Mouse (Mus musculus) T-helper 1 cell (primary cell): ENCODE results near the gene Ncaph2.

Experiments used
- in situ Hi-C: fragments of 300-600 bp; cut with MboI, MseI; formaldehyde crosslinking; loops from one replicate; pipeline ENCODE4 v1.15.1; 2025; ENCODE audit warnings: high pct_unique_total_duplicates

Gene Ncaph2

GRCm38 (mm10) chr15:89377938-89378828, 22.7 kb downstream of the Ncaph2 start:
- in situ Hi-C loops, result no loop called here

GRCm38 (mm10) chr15:89378831-89379401, 23.4 kb downstream of the Ncaph2 start, which contains the start of gene Odf3b:
Gene Odf3b (minus strand): TSS chr15:89379282.
- in situ Hi-C loops, result no loop called here

- in situ Hi-C loops, result no loop called here
These were observed 23.9 kb downstream of the Ncaph2 start for GRCm38 (mm10) chr15:89379429-89379828.

- in situ Hi-C loops, result no loop called here
These were observed 29.1 kb downstream of the Ncaph2 start, which contains the start of gene Klhdc7b for GRCm38 (mm10) chr15:89384617-89385016. Gene Klhdc7b (plus strand): TSS chr15:89384917.

- in situ Hi-C loops, result no loop called here
These were observed 31.6 kb downstream of the Ncaph2 start for GRCm38 (mm10) chr15:89387127-89387526.

- in situ Hi-C loops, result no loop called here
These were observed 34.6 kb downstream of the Ncaph2 start for GRCm38 (mm10) chr15:89390081-89390480.

GRCm38 (mm10) chr15:89396883-89397282, 41.4 kb downstream of the Ncaph2 start:
- in situ Hi-C loops, result no loop called here

GRCm38 (mm10) chr15:89398146-89398545, 42.6 kb downstream of the Ncaph2 start:
- in situ Hi-C loops, result no loop called here

- in situ Hi-C loops, result no loop called here
These were observed 44.2 kb downstream of the Ncaph2 start for GRCm38 (mm10) chr15:89399716-89400115.

- in situ Hi-C loops, result no loop called here
These were observed 47.0 kb downstream of the Ncaph2 start for GRCm38 (mm10) chr15:89402471-89402870.

- in situ Hi-C loops, result no loop called here
These were observed 49.5 kb downstream of the Ncaph2 start for GRCm38 (mm10) chr15:89404831-89405623.

- in situ Hi-C loops, result no loop called here
These were observed 51.2 kb downstream of the Ncaph2 start for GRCm38 (mm10) chr15:89406691-89407090.

- in situ Hi-C loops, result no loop called here
These were observed 54.6 kb downstream of the Ncaph2 start, which contains the start of gene Syce3 for GRCm38 (mm10) chr15:89410118-89410517. Gene Syce3 (minus strand): TSS chr15:89410503.

GRCm38 (mm10) chr15:89415282-89415681, 59.8 kb downstream of the Ncaph2 start:
- in situ Hi-C loops, result no loop called here

GRCm38 (mm10) chr15:89421938-89422337, 66.4 kb downstream of the Ncaph2 start:
- in situ Hi-C loops, result no loop called here
